Mouse (Mus musculus) heart, postnatal 0 days (tissue): ENCODE results near the gene Cd9.

Experiments used
- CTCF ChIP-seq: IDR thresholded peaks from 2 replicates; pipeline ENCODE4 v1.5.1; 2016; ENCODE audit warnings: antibody characterized with exemption, control low read depth, low read depth
- EP300 ChIP-seq: IDR thresholded peaks from 2 replicates; pipeline ENCODE4 v1.6.1; 2016; ENCODE audit warnings: antibody characterized with exemption, low read depth

DNA sequence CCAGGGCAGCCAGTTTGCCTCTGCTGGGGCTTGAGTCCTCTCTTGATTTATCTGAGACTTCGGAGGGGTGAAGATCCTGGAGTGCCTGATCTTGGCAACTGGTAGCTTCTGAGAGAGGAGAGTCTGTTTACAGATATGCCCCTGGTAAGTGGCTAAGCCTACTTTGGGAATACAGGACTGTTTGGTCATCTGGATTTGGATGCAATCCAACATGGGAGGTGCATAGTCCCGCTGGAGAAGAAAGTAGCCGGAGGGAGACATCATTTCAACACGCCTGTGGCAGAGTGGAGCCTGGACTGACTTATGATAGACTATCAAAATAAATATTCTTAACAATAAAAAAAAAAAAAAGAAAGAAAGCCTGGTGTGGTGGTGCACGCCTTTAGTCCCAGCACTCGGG is 64.8 kb downstream of the Cd9 start:
- TF ChIP-seq CTCF (no peak), EP300 (no peak)
